Mouse (Mus musculus) ES-Bruce4 (cell line): ENCODE measurements around the gene Gstm1. TPM values are rescaled to one million over a fixed set of nuclear protein-coding genes. Genes with fewer than 3 reads are reported as not detected.
"Not testable (repeated sequence)": the region's sequence is repeated elsewhere in the genome, so short reads cannot be mapped to it uniquely, and the experiment has no call there.

Experiments
- H3K27ac ChIP-seq: 2 replicates; pipeline ENCODE4 v1.5.1; 2012; ENCODE audit warnings: low read length, inconsistent platforms; ENCODE audit not compliant: insufficient read depth
- H3K27me3 ChIP-seq: 2 replicates; pipeline ENCODE4 v1.6.1; 2012; ENCODE audit warnings: mild to moderate bottlenecking, low read length, inconsistent platforms; ENCODE audit not compliant: control insufficient read depth, poor library complexity, insufficient read depth, severe bottlenecking
- H3K36me3 ChIP-seq: 2 replicates; pipeline ENCODE4 v1.6.1; 2012; ENCODE audit warnings: inconsistent platforms, mild to moderate bottlenecking, low read length, moderate library complexity; ENCODE audit not compliant: control insufficient read depth, poor library complexity, insufficient read depth, severe bottlenecking
- H3K4me1 ChIP-seq: one replicate; pipeline ENCODE4 v1.8.1; 2011; ENCODE audit warnings: low read length; ENCODE audit not compliant: control insufficient read depth, insufficient read depth
- H3K4me3 ChIP-seq: 2 replicates; pipeline ENCODE4 v1.5.1; 2011; ENCODE audit warnings: low read depth, mild to moderate bottlenecking, low read length
- H3K9ac ChIP-seq: 2 replicates; pipeline ENCODE4 v1.6.1; 2012; ENCODE audit warnings: low read depth, mild to moderate bottlenecking, inconsistent platforms; ENCODE audit not compliant: poor library complexity, severe bottlenecking
- H3K9me3 ChIP-seq: replicated peaks from 2 replicates; pipeline ENCODE4 v1.6.1; 2012; ENCODE audit warnings: mild to moderate bottlenecking, low read length, inconsistent platforms; ENCODE audit not compliant: control insufficient read depth, poor library complexity, insufficient read depth, severe bottlenecking
- CTCF ChIP-seq: IDR thresholded peaks from one replicate; pipeline ENCODE4 v1.8.1; 2011; ENCODE audit warnings: low read depth, low read length
- EP300 ChIP-seq: IDR thresholded peaks from 2 replicates; pipeline ENCODE4 v1.6.1; 2011; ENCODE audit warnings: low read depth, low read length; ENCODE audit not compliant: insufficient read depth
- POLR2A ChIP-seq: IDR thresholded peaks from one replicate; pipeline ENCODE4 v1.8.1; 2011; ENCODE audit warnings: low read length; ENCODE audit not compliant: insufficient read depth
- polyA plus RNA-seq: library from polyadenylated mRNA; stranded (reverse); fragments of >200 nt; gene quantifications from 2 replicates; pipeline ENCODE4 v1.2.4, GENCODE M21; 2011; ENCODE audit warnings: low read depth; ENCODE audit not compliant: missing spikeins, insufficient read depth, insufficient read length

The Gstm1 gene
- polyA plus RNA-seq, 1 experiment: 163 TPM

DNA sequence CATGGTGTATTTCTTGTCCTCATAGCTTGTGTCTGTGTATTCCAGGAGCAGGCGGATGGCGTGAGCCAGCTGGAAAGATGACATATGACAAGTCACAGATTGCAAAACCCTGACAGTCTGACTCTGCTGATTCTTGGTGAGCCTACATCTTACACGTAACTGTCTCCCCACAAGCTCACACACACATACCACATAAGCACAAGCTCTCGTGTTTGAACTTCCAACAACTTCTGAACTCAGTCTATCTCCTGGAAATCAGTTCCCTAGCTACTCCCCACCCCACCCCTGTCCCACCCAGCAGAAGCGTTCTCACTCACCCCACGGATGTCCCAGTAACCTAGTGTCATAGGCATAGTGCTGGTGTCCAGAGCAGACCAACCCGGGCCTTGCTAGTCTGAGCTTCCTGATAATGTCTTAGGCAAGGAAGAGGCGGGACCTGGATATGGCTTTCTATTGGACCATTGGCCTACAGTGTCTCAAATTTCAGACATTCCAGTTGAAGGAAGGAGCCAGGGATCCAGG lies 31.7 kb downstream of the Gstm1 start, which contains the start of gene Gstm2:
Gene Gstm2 (minus strand): TSS at position 413 of the 522 bp plus-strand sequence.
- Histone ChIP-seq H3K4me1 (no peaks in the 10 kb centered on the region), H3K4me3 (peak within 1 kb of the TSS; percentile 49), H3K27ac (no peak within 1 kb of the TSS), H3K36me3 (no peaks in the 10 kb centered on the region), H3K9me3 (no peaks in the 10 kb centered on the region), H3K9ac (peak within 1 kb of the TSS; percentile 46; the same call in 1 of the 2 replicates), H3K27me3 (no peaks in the 10 kb centered on the region)
- peak; percentile 24 for TF ChIP-seq POLR2A
- TF ChIP-seq CTCF: no peak

- not testable (repeated sequence) for H3K27ac ChIP-seq, H3K4me3 ChIP-seq, H3K4me1 ChIP-seq, H3K9ac ChIP-seq, H3K27me3 ChIP-seq, H3K36me3 ChIP-seq, H3K9me3 ChIP-seq
Observed at GRCm38 (mm10) chr3:107985141-107985540, 32.6 kb downstream of the Gstm1 start.

GRCm38 (mm10) chr3:107984471-107984870 lies 33.3 kb downstream of the Gstm1 start:
- Histone ChIP-seq H3K9ac (no peak overlapping the region), H3K36me3 (no peaks in the 10 kb centered on the region), H3K27me3 (no peaks in the 10 kb centered on the region), H3K27ac (no peak overlapping the region), H3K9me3 (no peaks in the 10 kb centered on the region), H3K4me1 (no peaks in the 10 kb centered on the region), H3K4me3 (no peak overlapping the region)
- TF ChIP-seq EP300: no peak
- no peak for TF ChIP-seq POLR2A
- no peak for TF ChIP-seq CTCF

GRCm38 (mm10) chr3:107983771-107984170 lies 34.0 kb downstream of the Gstm1 start:
- Histone ChIP-seq H3K4me1 (no peaks in the 10 kb centered on the region), H3K36me3 (no peaks in the 10 kb centered on the region), H3K4me3 (no peak overlapping the region), H3K9ac (no peak overlapping the region), H3K27me3 (no peaks in the 10 kb centered on the region), H3K27ac (no peak overlapping the region), H3K9me3 (no peaks in the 10 kb centered on the region)
- TF ChIP-seq CTCF: no peak
- no peak for TF ChIP-seq POLR2A
- TF ChIP-seq EP300: no peak

- H3K4me3 ChIP-seq: no peak overlapping the region
Observed at GRCm38 (mm10) chr3:107982726-107983125, 35.0 kb downstream of the Gstm1 start.

GRCm38 (mm10) chr3:107981261-107981660 lies 36.5 kb downstream of the Gstm1 start:
- Histone ChIP-seq H3K27ac (no peak overlapping the region), H3K9me3 (no peaks in the 10 kb centered on the region), H3K4me3 (no peak overlapping the region), H3K27me3 (no peaks in the 10 kb centered on the region), H3K4me1 (no peaks in the 10 kb centered on the region), H3K36me3 (no peaks in the 10 kb centered on the region), H3K9ac (no peak overlapping the region)
- no peak for TF ChIP-seq EP300
- TF ChIP-seq CTCF: no peak
- TF ChIP-seq POLR2A: no peak

More at GRCm38 (mm10) chr3:107982726-107983125, 35.0 kb downstream of the Gstm1 start:
- Histone ChIP-seq H3K9me3 (no peaks in the 10 kb centered on the region), H3K9ac (no peak overlapping the region), H3K27me3 (no peaks in the 10 kb centered on the region), H3K36me3 (no peaks in the 10 kb centered on the region), H3K27ac (no peak overlapping the region), H3K4me1 (no peaks in the 10 kb centered on the region)
- no peak for TF ChIP-seq POLR2A
- TF ChIP-seq CTCF: no peak
- no peak for TF ChIP-seq EP300
